Mouse (Mus musculus): ENCODE results near the gene Pdxp. TPM values are rescaled to one million over a fixed set of nuclear protein-coding genes. Genes with fewer than 3 reads are reported as not detected.

The Pdxp gene
- total RNA-seq, 4 experiments from 2014 or later = 0.69 to 1.0 (median 0.88) TPM

Small RNA genes within 50 kb of the gene (microRNA-seq; reads per million reads assigned to microRNA genes)
- not detected for gene Mir6955

Other genes starting within 250 kb of the Pdxp start
- 1 to 10 TPM; 1.9 to 4.4 (median 2.5) TPM for gene Elfn2, start 195.1 kb upstream of the Pdxp start, total RNA-seq (2022)
- 10 to 100 TPM in 1 of 4 experiments, 1 to 10 TPM in 3; 7.5 to 11.4 (median 9.5) TPM for gene Mfng, start 140.4 kb upstream of the Pdxp start, total RNA-seq (2022)
- gene Card10, start 110.9 kb upstream of the Pdxp start, total RNA-seq (2022) = 10 to 100 TPM; 14.3 to 16.1 (median 15.2) TPM
- 10 to 100 TPM; 30.5 to 40.3 (median 39.1) TPM for gene Cdc42ep1, start 71.3 kb upstream of the Pdxp start, total RNA-seq (2022)
- under 1 TPM in 1 of 4 experiments, not detected in 3; 0.65 TPM for gene Lgals2, start 58.4 kb upstream of the Pdxp start, total RNA-seq (2022)
- gene Gga1, start 36.7 kb upstream of the Pdxp start, total RNA-seq (2022) = 10 to 100 TPM; 44.8 to 49.1 (median 46.3) TPM
- not detected for gene Gm49510, start 14.3 kb upstream of the Pdxp start, total RNA-seq (2022)
- gene Sh3bp1, start 14.2 kb upstream of the Pdxp start, total RNA-seq (2022) = 1 to 10 TPM; 2.6 to 6.3 (median 4.1) TPM
- gene Lgals1, start 12.8 kb downstream of the Pdxp start, total RNA-seq (2022) = 100 to 1,000 TPM; 175 to 339 (median 222) TPM
- gene Nol12, start 21.0 kb downstream of the Pdxp start, total RNA-seq (2022) = 10 to 100 TPM; 14.7 to 17.9 (median 17.1) TPM
- 10 to 100 TPM; 30.2 to 31.3 (median 31.0) TPM for gene Triobp, start 33.8 kb downstream of the Pdxp start, total RNA-seq (2022)
- gene H1f0, start 114.5 kb downstream of the Pdxp start, total RNA-seq (2022) = 10 to 100 TPM; 64.1 to 92.7 (median 77.5) TPM
- not detected for gene Galr3, start 128.0 kb downstream of the Pdxp start, total RNA-seq (2022)
- 1 to 10 TPM; 6.3 to 8.0 (median 7.6) TPM for gene Ankrd54, start 149.0 kb downstream of the Pdxp start, total RNA-seq (2022)
- gene Eif3l, start 161.3 kb downstream of the Pdxp start, total RNA-seq (2022) = 10 to 100 TPM; 70.2 to 76.0 (median 74.9) TPM
- gene Micall1, start 195.0 kb downstream of the Pdxp start, total RNA-seq (2022) = 10 to 100 TPM; 41.2 to 42.2 (median 41.5) TPM
- gene Polr2f, start 227.1 kb downstream of the Pdxp start, total RNA-seq (2022) = 100 to 1,000 TPM; 124 to 149 (median 135) TPM
- gene 1700088E04Rik, start 227.3 kb downstream of the Pdxp start, total RNA-seq (2022) = 1 to 10 TPM; 1.6 to 2.7 (median 2.4) TPM